Mouse (Mus musculus) hindlimb bud, embryonic 11.5 days (tissue): ENCODE results near the gene Btbd35f28.
"Not testable (repeated sequence)": the region's sequence is repeated elsewhere in the genome, so short reads cannot be mapped to it uniquely, and the experiment has no call there.

Source experiments
- DNase-seq: peaks from one replicate; pipeline ENCODE4 v3.0.0-alpha.2; 2012; ENCODE audit warnings: low read depth, low spot score; ENCODE audit errors: extremely low spot score

Gene Btbd35f28

GRCm38 (mm10) chrX:4196276-4196675 is at the start of gene Btbd35f28:
Btbd35f28 (plus strand) TSS chrX:4196576.
- DNase-seq = not testable (repeated sequence)
